Mouse (Mus musculus): ENCODE data around the gene Jak1. TPM values are rescaled to one million over a fixed set of nuclear protein-coding genes. Genes with fewer than 3 reads are reported as not detected.
A peak's percentile ranks its signal among the peaks of the same experiment; 100 is the strongest.

Gene Jak1
- polyA plus RNA-seq (2016; fragmentation: Nextera tagmentation; extraction: Ambion mirVana): 52.7 and 64.7 TPM in 2 replicates

GRCm38 (mm10) chr4:101264741-101265513 lies at the start of gene Jak1:
Jak1 (minus strand) TSS chr4:101265282.
- H3K4me1 ChIP-seq: peaks cover 4% of the 10 kb centered on the region; the same call in 1 of the 2 replicates
- peak within 1 kb of the TSS; percentile 69 for H3K4me2 ChIP-seq (replicated peaks)
- H3K27me3 ChIP-seq (replicated peaks): no peaks in the 10 kb centered on the region
- peak within 1 kb of the TSS; percentile 89 for H3K9ac ChIP-seq
- H3K4me3 ChIP-seq: peak within 1 kb of the TSS; percentile 90
- H3K9me3 ChIP-seq: no peaks in the 10 kb centered on the region
- ATAC-seq (ENCODE audit: low FRiP score, low read depth): peak; percentile 99
- under 1% methylated on average over 84 of the region's 84 CpGs for WGBS
- no peaks in the 10 kb centered on the region for H3K36me3 ChIP-seq
- H3K27ac ChIP-seq: peak within 1 kb of the TSS; percentile 50; the same call in 1 of the 2 replicates

- Histone ChIP-seq H3K36me3 (no peaks in the 10 kb centered on the region), H3K4me3 (no peak overlapping the region), H3K4me1 (no peaks in the 10 kb centered on the region), H3K9ac (no peak overlapping the region), H3K27me3 (replicated peaks) (0 out of 2 replicates have a peak, but pooled peaks cover 9% of the 10 kb centered on the region), H3K27ac (no peak overlapping the region), H3K9me3 (no peaks in the 10 kb centered on the region), H3K4me2 (replicated peaks) (no peak overlapping the region)
- ATAC-seq (ENCODE audit: low FRiP score, low read depth): no peak
- WGBS: 84% methylated on average over 6 of the region's 6 CpGs
Observed at GRCm38 (mm10) chr4:101312055-101312454, 47.0 kb upstream of the Jak1 start.

DNA sequence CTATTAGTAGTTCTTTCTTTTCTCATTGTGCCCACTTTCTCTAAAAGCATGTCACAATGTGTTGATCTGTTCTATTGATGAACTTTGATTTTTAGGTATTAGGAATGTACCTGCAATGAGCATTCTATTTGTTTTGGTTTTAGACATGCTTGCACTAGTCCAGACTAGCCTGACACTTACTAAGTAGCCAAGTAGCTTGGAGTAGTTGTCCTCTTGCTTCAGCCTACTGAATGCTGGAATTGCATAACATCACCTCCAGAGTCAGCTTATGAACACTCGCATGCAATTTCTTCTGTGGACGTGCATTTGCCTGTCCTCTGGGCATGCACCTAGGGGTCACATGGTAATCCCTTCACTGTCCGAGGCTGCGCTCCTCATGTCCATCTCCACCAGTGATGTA lies 43.1 kb upstream of the Jak1 start:
- no peak overlapping the region for H3K4me3 ChIP-seq
- peaks cover 6% of the 10 kb centered on the region; the same call in 1 of the 2 replicates for H3K4me1 ChIP-seq
- no peak overlapping the region for H3K27ac ChIP-seq
- ATAC-seq (ENCODE audit: low FRiP score, low read depth): no peak
- 91% methylated on average over 4 of the region's 4 CpGs for WGBS
- H3K9ac ChIP-seq: no peak overlapping the region
- no peaks in the 10 kb centered on the region for H3K36me3 ChIP-seq
- no peaks in the 10 kb centered on the region for H3K9me3 ChIP-seq
- H3K4me2 ChIP-seq (replicated peaks): no peak overlapping the region
- H3K27me3 ChIP-seq (replicated peaks): 0 out of 2 replicates have a peak, but pooled peaks cover 4% of the 10 kb centered on the region

DNA sequence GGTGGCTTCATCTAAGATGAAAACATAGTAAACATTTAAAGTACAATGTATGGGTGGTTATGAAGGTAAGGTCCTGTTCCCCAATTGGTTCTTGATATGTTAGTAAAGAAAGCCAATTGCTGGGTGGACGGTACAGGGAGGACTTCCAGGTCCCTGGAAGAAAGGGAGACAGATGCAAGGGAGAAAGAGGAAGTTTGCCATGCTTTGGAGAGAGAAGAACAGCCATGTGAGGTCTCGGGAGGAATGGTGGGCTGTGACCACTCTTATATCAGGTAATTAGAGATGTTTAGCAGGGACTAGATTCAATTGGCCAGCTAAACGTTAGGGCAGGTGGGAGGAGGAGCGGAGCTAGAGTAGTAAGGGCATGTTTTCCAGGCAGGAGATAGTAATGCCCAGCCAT lies 42.2 kb upstream of the Jak1 start:
- Histone ChIP-seq H3K4me1 (peaks cover 6% of the 10 kb centered on the region; the same call in 1 of the 2 replicates), H3K27ac (no peak overlapping the region), H3K9me3 (no peaks in the 10 kb centered on the region), H3K9ac (no peak overlapping the region), H3K4me2 (replicated peaks) (no peak overlapping the region), H3K4me3 (no peak overlapping the region), H3K36me3 (no peaks in the 10 kb centered on the region), H3K27me3 (replicated peaks) (no peaks in the 10 kb centered on the region)
- WGBS: 74% methylated on average over 4 of the region's 4 CpGs
- no peak for ATAC-seq (ENCODE audit: low FRiP score, low read depth)

DNA sequence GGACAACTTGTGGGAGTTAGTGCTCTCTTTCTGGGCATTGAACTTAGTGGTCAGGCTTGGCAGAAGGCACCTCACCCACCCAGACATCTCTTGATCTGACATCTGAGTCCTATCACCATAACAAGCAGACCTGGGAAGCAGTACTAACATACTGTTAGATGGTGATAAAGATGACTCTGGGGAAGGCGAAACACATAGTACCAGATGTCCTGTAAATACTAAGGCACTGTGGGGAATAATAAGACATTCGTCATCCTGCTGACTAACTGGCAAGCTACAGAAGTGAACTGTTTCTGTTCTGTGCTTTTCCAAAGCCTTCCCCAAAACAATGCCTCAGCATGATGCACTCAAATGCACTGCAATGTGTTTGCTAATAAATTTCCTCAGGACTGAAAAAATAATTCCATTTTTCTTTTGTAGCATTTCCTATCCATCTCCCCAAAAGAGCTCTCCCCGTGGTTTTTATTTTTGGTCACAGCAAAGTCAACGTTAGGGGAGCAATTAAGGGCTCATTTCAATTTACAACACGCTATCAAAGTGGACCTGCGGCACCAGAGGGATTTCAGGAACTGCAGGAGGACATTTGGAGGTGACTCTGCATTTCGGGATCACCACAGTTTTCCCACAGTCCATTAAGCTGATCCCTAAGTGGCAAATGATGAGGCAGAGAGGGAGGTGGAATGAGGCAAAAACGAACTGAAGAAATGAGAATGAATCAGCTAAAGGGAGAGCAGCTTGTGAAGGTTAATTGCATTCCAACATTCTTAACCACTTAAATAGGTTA lies 41.2 kb upstream of the Jak1 start:
- no peak overlapping the region for H3K4me2 ChIP-seq (replicated peaks)
- no peak overlapping the region for H3K4me3 ChIP-seq
- no peak overlapping the region for H3K9ac ChIP-seq
- WGBS: 15% methylated on average over 8 of the region's 8 CpGs
- H3K36me3 ChIP-seq: no peaks in the 10 kb centered on the region
- no peaks in the 10 kb centered on the region for H3K27me3 ChIP-seq (replicated peaks)
- ATAC-seq (ENCODE audit: low FRiP score, low read depth): peak; percentile 77
- no peaks in the 10 kb centered on the region for H3K9me3 ChIP-seq
- H3K4me1 ChIP-seq: peaks cover 6% of the 10 kb centered on the region; the same call in 1 of the 2 replicates
- no peak overlapping the region for H3K27ac ChIP-seq

GRCm38 (mm10) chr4:101305126-101305525 lies 40.0 kb upstream of the Jak1 start:
- Histone ChIP-seq H3K36me3 (no peaks in the 10 kb centered on the region), H3K4me3 (no peak overlapping the region), H3K4me1 (peaks cover 6% of the 10 kb centered on the region; the same call in 1 of the 2 replicates), H3K9ac (no peak overlapping the region), H3K4me2 (replicated peaks) (no peak overlapping the region), H3K9me3 (no peaks in the 10 kb centered on the region), H3K27me3 (replicated peaks) (no peaks in the 10 kb centered on the region; the same call in 1 of the 2 replicates), H3K27ac (no peak overlapping the region)
- ATAC-seq (ENCODE audit: low FRiP score, low read depth): no peak
- 89% methylated on average over 9 of the region's 9 CpGs for whole genome bisulfite sequencing

DNA sequence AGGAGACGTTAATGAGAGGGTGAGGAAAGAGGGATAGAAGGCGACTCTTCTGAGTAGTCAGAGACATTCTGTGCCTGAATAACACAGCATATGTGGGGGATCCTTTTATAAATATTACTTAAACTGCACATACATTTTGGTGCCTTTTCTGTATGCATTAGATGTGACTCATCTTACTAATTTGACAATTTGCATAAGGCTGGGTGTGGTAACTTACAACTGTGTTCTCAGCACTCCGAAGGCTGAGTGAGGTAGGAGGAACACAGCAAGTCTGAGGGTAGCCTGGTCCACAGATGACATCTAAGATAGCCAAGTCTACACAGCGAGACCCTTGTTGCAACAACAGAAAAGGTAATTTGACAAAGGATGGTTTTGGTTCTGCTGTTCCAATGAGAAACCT lies 39.0 kb upstream of the Jak1 start:
- no peak for ATAC-seq (ENCODE audit: low FRiP score, low read depth)
- Histone ChIP-seq H3K27ac (no peak overlapping the region), H3K4me2 (replicated peaks) (no peak overlapping the region), H3K4me3 (no peak overlapping the region), H3K4me1 (peaks cover 6% of the 10 kb centered on the region; the same call in 1 of the 2 replicates), H3K36me3 (no peaks in the 10 kb centered on the region), H3K9ac (no peak overlapping the region), H3K27me3 (replicated peaks) (no peaks in the 10 kb centered on the region; the same call in 1 of the 2 replicates), H3K9me3 (no peaks in the 10 kb centered on the region)
- WGBS: 92% methylated on average over 4 of the region's 4 CpGs

- Histone ChIP-seq H3K27ac (no peak overlapping the region), H3K27me3 (replicated peaks) (no peaks in the 10 kb centered on the region; the same call in 1 of the 2 replicates), H3K4me3 (no peak overlapping the region), H3K9me3 (no peaks in the 10 kb centered on the region), H3K9ac (no peak overlapping the region), H3K36me3 (no peaks in the 10 kb centered on the region), H3K4me1 (no peaks in the 10 kb centered on the region), H3K4me2 (replicated peaks) (no peak overlapping the region)
- ATAC-seq (ENCODE audit: low FRiP score, low read depth): no peak
- WGBS: 64% methylated on average over 4 of the region's 4 CpGs
Observed at GRCm38 (mm10) chr4:101300392-101300910, 35.4 kb upstream of the Jak1 start.

DNA sequence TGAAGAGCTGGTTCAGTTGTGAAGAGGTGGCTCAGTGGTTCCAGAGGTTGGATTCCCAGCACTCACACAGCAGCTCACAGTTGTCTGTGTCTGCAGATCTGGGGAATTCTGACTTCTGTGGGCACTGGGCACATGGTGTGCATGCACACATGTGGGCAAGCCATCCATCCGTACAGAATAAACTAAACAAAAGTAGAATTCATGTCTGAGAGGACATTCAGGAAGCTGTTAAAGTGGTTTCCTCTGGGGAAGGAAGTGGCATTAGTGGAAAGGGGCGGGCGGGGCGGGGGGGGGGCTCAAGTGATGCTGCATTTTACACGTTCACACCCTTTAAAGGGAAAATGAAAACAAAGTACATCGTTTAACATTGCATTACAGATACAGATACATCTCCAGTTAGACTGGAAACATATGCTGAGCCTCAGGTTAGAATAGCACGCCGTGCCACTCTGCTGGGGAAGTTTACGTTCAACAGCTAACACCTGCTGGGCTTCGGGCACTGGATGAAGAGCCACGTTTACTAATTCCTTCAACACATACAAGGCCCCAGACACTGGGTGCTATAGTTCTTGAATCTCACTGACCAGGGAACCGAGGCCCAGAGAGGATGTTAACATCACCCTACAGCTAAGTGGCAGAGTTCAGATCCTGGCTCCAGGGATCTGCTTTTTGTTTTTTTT lies 33.4 kb upstream of the Jak1 start:
- no peak overlapping the region for H3K9ac ChIP-seq
- no peak overlapping the region for H3K4me3 ChIP-seq
- H3K4me1 ChIP-seq: 0 out of 2 replicates have a peak, but pooled peaks cover under 1% of the 10 kb centered on the region
- H3K36me3 ChIP-seq: no peaks in the 10 kb centered on the region
- WGBS: 72% methylated on average over 12 of the region's 12 CpGs
- no peaks in the 10 kb centered on the region for H3K9me3 ChIP-seq
- H3K27me3 ChIP-seq (replicated peaks): peaks cover 13% of the 10 kb centered on the region
- no peak overlapping the region for H3K27ac ChIP-seq
- no peak for ATAC-seq (ENCODE audit: low FRiP score, low read depth)
- H3K4me2 ChIP-seq (replicated peaks): no peak overlapping the region

DNA sequence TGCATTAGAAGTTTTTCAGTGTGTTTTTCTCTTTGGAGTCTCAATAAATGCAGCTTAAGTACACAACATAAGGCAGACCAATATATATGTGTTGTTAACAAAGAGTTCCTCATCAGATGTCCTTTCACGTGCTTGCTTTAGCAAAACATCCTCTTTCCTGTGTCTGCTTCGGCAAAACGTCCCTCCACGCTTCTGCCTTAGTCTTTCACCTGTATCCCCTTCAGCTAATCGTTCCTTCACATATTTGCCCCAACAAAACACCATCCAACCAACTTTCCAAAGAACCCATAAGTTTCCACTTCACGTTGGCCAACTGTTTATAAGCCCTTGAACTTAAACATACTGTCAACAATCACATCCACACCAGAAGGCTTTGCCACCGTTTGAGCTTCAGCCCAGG lies 31.8 kb upstream of the Jak1 start:
- WGBS: 80% methylated on average over 7 of the region's 7 CpGs
- Histone ChIP-seq H3K4me3 (no peak overlapping the region), H3K27me3 (replicated peaks) (peaks cover 26% of the 10 kb centered on the region), H3K9me3 (no peaks in the 10 kb centered on the region), H3K9ac (no peak overlapping the region), H3K4me2 (replicated peaks) (no peak overlapping the region), H3K4me1 (peaks cover 13% of the 10 kb centered on the region; the same call in 1 of the 2 replicates), H3K27ac (no peak overlapping the region), H3K36me3 (no peaks in the 10 kb centered on the region)
- ATAC-seq (ENCODE audit: low FRiP score, low read depth): no peak

- Histone ChIP-seq H3K9ac (no peak overlapping the region), H3K4me1 (peaks cover 14% of the 10 kb centered on the region; the same call in 1 of the 2 replicates), H3K36me3 (no peaks in the 10 kb centered on the region), H3K4me3 (no peak overlapping the region), H3K27me3 (replicated peaks) (peaks cover 31% of the 10 kb centered on the region), H3K4me2 (replicated peaks) (no peak overlapping the region), H3K9me3 (no peaks in the 10 kb centered on the region), H3K27ac (no peak overlapping the region)
- no peak for ATAC-seq (ENCODE audit: low FRiP score, low read depth)
- WGBS: 81% methylated on average over 3 of the region's 3 CpGs
Observed at GRCm38 (mm10) chr4:101295788-101296187, 30.7 kb upstream of the Jak1 start.
